Mouse (Mus musculus) liver, adult (tissue): ENCODE data around the gene Grin2a.

Experiments used
- GATA4 ChIP-seq: IDR thresholded peaks from 2 replicates; pipeline ENCODE4 v1.6.1; 2014; ENCODE audit warnings: mild to moderate bottlenecking, low read length; ENCODE audit not compliant: insufficient replicate concordance

Gene Grin2a

DNA sequence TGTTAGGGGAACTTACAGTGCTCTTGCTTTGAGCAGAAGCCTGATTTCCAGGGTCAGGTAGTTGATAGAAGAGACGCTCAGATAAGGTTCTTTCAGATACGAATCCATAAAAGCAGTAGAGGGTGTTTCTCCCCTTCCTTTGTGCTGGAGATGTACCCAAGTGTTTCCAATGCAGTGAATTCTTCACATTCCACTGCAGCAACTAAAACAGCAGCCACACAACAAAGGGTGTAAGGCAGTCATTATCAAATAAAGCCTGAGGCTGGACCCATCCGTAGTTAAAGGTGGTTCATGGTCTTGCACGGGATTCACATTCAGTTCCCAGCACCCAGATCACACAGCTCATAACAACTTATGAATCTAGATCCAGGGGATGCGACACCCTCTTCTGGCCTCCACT lies 241.3 kb downstream of the Grin2a start:
- TF ChIP-seq GATA4, result no peak

GRCm38 (mm10) chr16:9753045-9753444 lies 242.3 kb downstream of the Grin2a start:
- TF ChIP-seq GATA4, result no peak

GRCm38 (mm10) chr16:9752600-9752999 lies 242.8 kb downstream of the Grin2a start:
- no peak for TF ChIP-seq GATA4

DNA sequence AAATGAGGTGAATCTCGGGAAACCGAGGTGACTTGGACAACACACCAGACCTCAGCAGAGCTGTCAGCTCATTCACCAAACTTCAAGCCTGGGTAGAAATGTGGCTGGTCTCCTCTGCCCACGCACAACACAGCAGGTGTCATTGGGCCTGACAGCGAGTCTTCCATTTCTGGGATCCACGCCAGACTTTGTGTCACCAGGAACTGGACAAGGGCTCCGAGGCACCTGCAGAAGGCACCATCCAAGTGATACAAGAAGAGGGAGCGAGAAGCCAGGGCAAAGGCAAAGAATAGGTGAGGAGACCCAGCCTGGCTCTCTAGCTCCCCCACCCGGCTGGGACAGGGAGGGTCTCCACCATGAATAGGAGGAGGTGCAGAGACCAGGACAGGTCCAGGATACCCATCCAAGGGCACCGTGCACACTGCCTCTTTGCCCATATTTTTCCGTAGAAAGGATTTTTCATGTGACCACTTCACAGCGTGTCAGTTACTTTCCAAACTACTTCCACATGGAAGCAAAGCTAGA lies 244.3 kb downstream of the Grin2a start:
- no peak for TF ChIP-seq GATA4

DNA sequence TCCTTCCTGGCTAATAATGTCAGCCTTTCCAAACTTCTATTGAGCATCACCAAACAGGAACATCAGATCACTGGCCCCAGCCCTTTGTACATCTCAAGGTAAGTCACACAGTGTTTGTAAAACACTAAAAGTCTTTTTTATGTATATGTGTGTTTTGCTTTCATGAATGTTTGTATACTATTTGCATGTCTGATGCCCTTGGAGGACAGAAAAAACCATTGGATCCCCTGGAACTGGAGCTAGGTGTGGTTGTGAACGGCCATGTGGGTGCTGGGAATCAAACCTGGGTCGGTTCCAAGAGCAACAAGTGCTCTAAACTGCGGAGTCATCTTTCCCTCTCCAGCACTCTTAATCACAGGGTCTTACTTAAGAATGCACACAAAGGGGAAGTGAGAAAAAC lies 245.7 kb downstream of the Grin2a start:
- no peak for TF ChIP-seq GATA4

DNA sequence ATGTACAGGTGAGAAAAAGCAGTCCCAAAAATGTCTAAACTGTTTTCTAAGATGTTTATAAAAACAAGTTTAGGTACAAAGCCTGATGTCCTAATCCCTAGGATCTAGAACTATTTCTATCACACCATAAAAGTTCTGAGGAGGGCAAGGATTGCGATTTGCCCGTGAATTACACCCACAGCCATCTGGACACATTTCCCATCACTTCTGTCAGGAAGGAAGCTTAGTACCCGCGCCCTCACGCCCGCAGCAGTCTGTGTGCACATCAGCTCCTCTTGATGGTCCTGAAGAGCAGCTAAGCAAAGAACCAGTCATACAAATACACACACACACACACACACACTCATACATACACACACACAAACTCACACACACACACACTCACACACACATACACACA lies 252.9 kb downstream of the Grin2a start:
- no peak for TF ChIP-seq GATA4

DNA sequence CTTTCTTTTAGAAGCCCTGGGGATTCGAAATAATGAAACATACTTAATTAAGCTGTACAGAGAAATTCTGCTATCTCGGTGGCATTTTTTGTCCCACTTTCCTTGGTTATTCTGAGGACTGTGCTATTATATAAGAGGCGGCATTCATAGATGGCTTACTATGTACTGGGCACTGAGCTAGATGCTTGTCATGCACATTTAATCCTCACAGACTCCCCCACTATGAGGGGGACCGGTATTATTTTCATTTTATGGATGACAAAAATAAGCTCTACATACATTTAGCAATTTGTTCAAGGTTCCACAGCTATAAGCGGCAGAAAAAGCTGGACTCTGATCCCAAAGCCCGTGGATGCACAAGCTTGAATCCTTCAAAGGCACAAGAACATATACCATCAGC lies 256.7 kb downstream of the Grin2a start:
- no peak for TF ChIP-seq GATA4

GRCm38 (mm10) chr16:9737131-9737530 lies 258.2 kb downstream of the Grin2a start:
- no peak for TF ChIP-seq GATA4

DNA sequence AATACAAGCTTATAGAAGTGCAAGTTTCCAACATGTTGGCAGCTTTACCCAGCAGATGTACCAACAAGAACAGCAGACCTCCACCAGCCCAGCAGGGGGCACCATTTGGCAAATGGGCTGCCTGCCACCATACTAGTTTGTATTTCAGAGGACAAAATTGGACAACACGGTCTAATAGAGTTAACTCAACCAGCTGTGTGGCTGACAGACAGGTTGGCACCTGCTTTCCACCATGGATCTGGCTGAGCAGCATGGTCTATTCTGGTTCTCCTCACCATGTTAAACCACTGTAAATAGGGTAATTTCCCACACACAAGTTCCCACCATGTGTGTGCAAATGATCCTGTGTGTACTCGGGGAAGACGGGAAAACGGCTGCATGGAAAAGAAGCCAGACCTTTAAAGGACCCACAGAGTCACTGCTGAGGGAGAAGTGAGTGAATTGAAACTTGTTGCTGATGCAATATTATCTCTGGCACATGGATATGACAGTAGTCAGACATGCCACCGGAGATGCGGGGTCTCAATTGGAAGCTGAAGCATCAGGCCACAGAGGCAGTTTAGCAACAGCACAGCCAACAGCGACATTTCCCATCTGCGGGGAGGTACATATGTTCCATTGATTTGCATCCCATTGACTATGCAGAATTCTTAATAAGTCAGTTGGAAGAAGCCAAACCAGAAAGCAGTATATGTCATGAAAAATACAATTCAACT lies 259.8 kb downstream of the Grin2a start:
- TF ChIP-seq GATA4, result no peak

DNA sequence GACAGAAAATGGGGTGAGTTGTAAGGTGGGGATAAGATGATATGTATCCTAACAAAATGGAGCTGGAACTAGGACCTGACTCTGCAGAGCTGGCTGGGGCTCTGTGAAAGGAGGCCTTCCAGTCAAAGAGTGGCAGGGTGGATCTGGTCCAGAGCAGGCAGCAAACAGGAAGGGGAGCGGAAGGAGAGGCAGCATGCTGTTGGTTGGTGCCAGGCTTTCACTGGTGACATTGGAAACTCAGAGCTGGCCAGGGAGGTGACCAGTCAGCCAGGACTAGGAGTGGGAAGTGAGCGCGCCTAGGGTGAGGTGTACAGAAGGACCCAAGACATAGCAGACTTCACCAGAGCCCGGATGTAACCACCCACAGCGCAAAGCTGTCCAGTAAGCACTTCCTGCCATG lies 267.8 kb downstream of the Grin2a start:
- TF ChIP-seq GATA4, result no peak

GRCm38 (mm10) chr16:9725578-9726113 lies 269.7 kb downstream of the Grin2a start:
- TF ChIP-seq GATA4, result no peak

DNA sequence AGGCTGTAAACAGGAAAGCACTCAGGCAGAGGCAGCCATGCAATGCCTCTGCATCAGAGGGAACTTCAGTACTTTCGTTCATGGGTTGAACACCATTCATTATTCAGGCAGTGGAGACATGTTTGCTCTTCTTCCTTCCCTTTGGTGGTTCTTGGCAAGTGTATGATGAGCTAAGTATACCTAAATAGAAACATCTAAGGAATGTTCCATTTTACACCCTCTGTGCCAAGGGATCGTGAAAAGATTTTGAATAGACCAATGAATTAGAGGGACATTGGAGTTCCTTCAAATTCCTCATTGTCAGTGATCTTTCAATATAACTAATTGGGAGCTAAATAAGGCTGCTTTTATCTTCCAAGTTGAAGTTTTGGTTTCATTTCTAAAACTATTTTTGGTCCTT lies 284.0 kb downstream of the Grin2a start:
- TF ChIP-seq GATA4, result no peak

DNA sequence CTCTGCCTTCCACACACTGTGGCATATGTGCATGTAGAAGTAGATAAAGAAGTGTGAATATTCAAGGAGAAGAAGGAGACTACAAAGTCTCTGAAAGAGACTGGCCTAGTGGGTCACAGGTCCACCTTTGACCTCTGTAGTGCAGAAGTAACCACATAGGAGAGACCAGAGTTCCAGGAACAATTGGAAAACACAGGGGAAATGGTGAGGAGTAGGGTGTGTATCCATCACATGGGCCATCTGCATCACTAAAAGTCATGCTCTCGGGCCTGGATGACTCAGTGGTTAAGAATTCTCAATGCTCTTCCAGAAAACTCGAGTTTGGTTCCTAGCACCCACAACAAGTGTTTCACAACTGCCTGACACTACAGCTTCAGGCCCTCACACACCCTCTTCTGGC lies 285.4 kb downstream of the Grin2a start:
- no peak for TF ChIP-seq GATA4

DNA sequence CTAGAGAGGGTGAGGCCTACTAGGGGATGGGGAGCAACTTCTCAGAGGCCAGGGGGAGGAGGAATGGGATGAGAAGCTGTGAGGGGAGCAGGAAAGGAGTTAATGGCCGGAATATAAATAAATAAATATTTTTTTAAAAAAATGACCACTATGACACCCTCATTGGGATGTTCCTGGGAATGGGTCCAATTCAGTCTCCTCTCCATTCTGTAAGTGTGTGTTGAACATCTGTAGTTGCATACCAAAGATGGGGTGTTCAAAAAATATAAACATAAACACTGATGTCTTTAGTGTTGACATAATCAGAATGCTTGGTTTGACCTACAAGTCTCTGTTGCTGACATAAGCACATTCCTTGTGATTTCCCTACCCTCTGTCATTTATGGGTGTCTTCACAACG lies 298.2 kb downstream of the Grin2a start:
- TF ChIP-seq GATA4, result no peak

- TF ChIP-seq GATA4, result no peak
These were observed 301.3 kb downstream of the Grin2a start for GRCm38 (mm10) chr16:9694081-9694480.

DNA sequence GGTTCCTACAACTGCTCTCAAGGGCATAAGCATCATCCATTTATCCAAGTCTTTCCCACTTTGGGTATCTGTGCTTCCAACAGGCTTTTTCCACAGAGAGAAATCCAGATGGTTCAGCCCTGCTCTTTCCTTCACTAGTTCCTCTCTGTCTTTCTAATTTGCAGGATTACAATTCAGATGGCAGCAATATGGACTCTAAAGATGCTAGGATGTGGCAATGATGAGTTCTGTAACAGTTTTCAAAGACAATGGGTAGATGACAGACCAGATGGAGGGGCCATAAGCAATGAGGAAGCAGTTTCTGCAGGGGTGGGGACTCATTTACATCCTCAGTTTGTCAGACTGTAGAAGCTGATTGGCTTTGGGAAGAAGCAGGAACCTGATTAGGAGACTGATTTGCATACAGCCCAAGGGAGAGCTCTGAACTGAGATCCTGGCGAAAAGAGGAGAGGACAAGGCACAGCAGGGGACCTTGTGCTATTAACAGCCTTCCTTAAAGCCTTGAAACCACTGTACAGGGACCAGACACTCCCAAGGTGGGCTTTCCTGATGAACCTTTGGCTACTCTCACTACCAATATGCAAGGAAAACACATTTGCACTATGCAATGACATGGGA lies 306.7 kb downstream of the Grin2a start:
- TF ChIP-seq GATA4, result no peak
